Mouse (Mus musculus) spleen, postnatal 10 days (tissue): Measurements from ENCODE around the gene 2410015M20Rik.
"Not testable (repeated sequence)": the region's sequence is repeated elsewhere in the genome, so short reads cannot be mapped to it uniquely, and the experiment has no call there.

ENCODE experiments used
- DNase-seq, 2 experiments: peaks; one replicate each; pipeline ENCODE4 v3.0.0; 2021 to 2022; ENCODE audit warnings: low spot score in 2 of 2

The 2410015M20Rik gene

GRCm38 (mm10) chr17:56613236-56613844, 3.8 kb upstream of the 2410015M20Rik start, which contains the start of gene Rpl36:
Gene Rpl36, plus strand, starts transcription at chr17:56613416.
- DNase-seq: peak; percentile 96 to 97

GRCm38 (mm10) chr17:56612565-56612939, 3.0 kb upstream of the 2410015M20Rik start:
- DNase-seq: not testable (repeated sequence)

- DNase-seq: peak; percentile 51 to 75
Measured at GRCm38 (mm10) chr17:56611861-56612564, 2.4 kb upstream of the 2410015M20Rik start.

GRCm38 (mm10) chr17:56611323-56611722, 1.8 kb upstream of the 2410015M20Rik start:
- no peak for DNase-seq

GRCm38 (mm10) chr17:56608699-56609098, 872 bp downstream of the 2410015M20Rik start:
- peak in 1 of 2 experiments; percentile 34 for DNase-seq

GRCm38 (mm10) chr17:56607521-56608062, 2.0 kb downstream of the 2410015M20Rik start:
- DNase-seq: no peak

- DNase-seq: no peak
Measured at GRCm38 (mm10) chr17:56605431-56605830, 4.1 kb downstream of the 2410015M20Rik start.

GRCm38 (mm10) chr17:56604422-56604821, 5.1 kb downstream of the 2410015M20Rik start:
- DNase-seq: no peak

GRCm38 (mm10) chr17:56604070-56604380, 5.5 kb downstream of the 2410015M20Rik start:
- DNase-seq: no peak

GRCm38 (mm10) chr17:56603186-56604069, 6.1 kb downstream of the 2410015M20Rik start:
- no peak for DNase-seq

GRCm38 (mm10) chr17:56593527-56594271, 15.9 kb downstream of the 2410015M20Rik start:
- no peak for DNase-seq

- no peak for DNase-seq
Measured at GRCm38 (mm10) chr17:56592553-56592952, 17.0 kb downstream of the 2410015M20Rik start.

- DNase-seq: no peak
Measured at GRCm38 (mm10) chr17:56588921-56589320, 20.6 kb downstream of the 2410015M20Rik start.

- DNase-seq: no peak
Measured at GRCm38 (mm10) chr17:56587773-56588172, 21.8 kb downstream of the 2410015M20Rik start.

GRCm38 (mm10) chr17:56585171-56585821, 24.3 kb downstream of the 2410015M20Rik start:
- DNase-seq: peak; percentile 75 to 80

GRCm38 (mm10) chr17:56584257-56585130, 25.1 kb downstream of the 2410015M20Rik start, which contains the start of the genes Safb2 and Safb:
Gene Safb2, minus strand, starts transcription at chr17:56584585.
Gene Safb, plus strand, starts transcription at chr17:56584825.
- DNase-seq: peak; percentile 97 to 99

- peak; percentile 51 to 62 for DNase-seq
Measured at GRCm38 (mm10) chr17:56583611-56584256, 25.8 kb downstream of the 2410015M20Rik start.

GRCm38 (mm10) chr17:56583071-56583470, 26.5 kb downstream of the 2410015M20Rik start:
- DNase-seq: no peak

GRCm38 (mm10) chr17:56572939-56573338, 36.6 kb downstream of the 2410015M20Rik start:
- no peak for DNase-seq
